Mouse (Mus musculus) spleen, adult 2 months (tissue): ENCODE results near the gene Hs3st1. TPM values are rescaled to one million over a fixed set of nuclear protein-coding genes. Genes with fewer than 3 reads are reported as not detected.

Experiments used
- DNase-seq, 2 experiments: peaks; one replicate each; pipeline versions ENCODE4 v3.0.0 to v3.0.0-alpha.2; 2012 to 2021; ENCODE audit warnings: low spot score in 2 of 2, low read depth in 1 of 2
- H3K27ac ChIP-seq: fragments of 200-500 bp; 2 replicates; pipeline ENCODE4 v1.5.1; 2012; ENCODE audit warnings: low read length, inconsistent platforms; ENCODE audit not compliant: insufficient read depth
- H3K27me3 ChIP-seq: fragments of 200-500 bp; 2 replicates; pipeline ENCODE4 v1.6.1; 2012; ENCODE audit warnings: mild to moderate bottlenecking, moderate library complexity, low read length, inconsistent platforms; ENCODE audit not compliant: control insufficient read depth, insufficient read depth
- H3K36me3 ChIP-seq: fragments of 200-500 bp; 2 replicates; pipeline ENCODE4 v1.6.1; 2012; ENCODE audit warnings: mild to moderate bottlenecking, low read length, inconsistent platforms; ENCODE audit not compliant: control insufficient read depth, insufficient read depth
- H3K4me1 ChIP-seq: fragments of 200-500 bp; 2 replicates; pipeline ENCODE4 v1.6.1; 2011; ENCODE audit warnings: inconsistent platforms; ENCODE audit not compliant: control insufficient read depth, insufficient read depth, insufficient read length
- H3K4me3 ChIP-seq: fragments of 200-500 bp; 2 replicates; pipeline ENCODE4 v1.5.1; 2011; ENCODE audit warnings: mild to moderate bottlenecking, inconsistent platforms; ENCODE audit not compliant: insufficient read depth, insufficient read length; ENCODE audit errors: extremely low read depth
- CTCF ChIP-seq: fragments of 200-500 bp; IDR thresholded peaks from 2 replicates; pipeline ENCODE4 v1.5.1; 2011; ENCODE audit warnings: mild to moderate bottlenecking, inconsistent platforms; ENCODE audit not compliant: insufficient read depth, insufficient read length, insufficient replicate concordance; ENCODE audit errors: extremely low read depth
- POLR2A ChIP-seq: fragments of 200-500 bp; IDR thresholded peaks from 2 replicates; pipeline ENCODE4 v1.6.1; 2011; ENCODE audit warnings: low read depth, low read length, inconsistent platforms
- WGBS: fragments of 180-500 bp; shearing (Covaris S2); methylation state at CpG from one replicate; pipeline ENCODE4 v1.1.7; 2018; 5-methylcytosine and 5-hydroxymethylcytosine counted together
- polyA plus RNA-seq: library from polyadenylated mRNA; depleted of rRNA; stranded (reverse); fragments of >200 nt; gene quantifications from 2 replicates; pipeline ENCODE4 v1.2.3, GENCODE M21; 2012

The Hs3st1 gene
- polyA plus RNA-seq, 1 experiment = 18.0 TPM

- no peak overlapping the region for H3K4me3 ChIP-seq
- no peak for DNase-seq
- no peaks in the 10 kb centered on the region for H3K27me3 ChIP-seq
- peaks cover 28% of the 10 kb centered on the region for H3K4me1 ChIP-seq
- TF ChIP-seq CTCF (no peak), POLR2A (no peak)
- no peaks in the 10 kb centered on the region for H3K36me3 ChIP-seq
- H3K27ac ChIP-seq = no peak overlapping the region
- WGBS = 89% methylated on average over 8 of the region's 8 CpGs
These were observed 120.8 kb downstream of the Hs3st1 start for GRCm38 (mm10) chr5:39634300-39635047.

GRCm38 (mm10) chr5:39633206-39633605 lies 122.1 kb downstream of the Hs3st1 start:
- WGBS = 56% methylated on average over 1 of the region's 1 CpGs
- TF ChIP-seq POLR2A = no peak
- Histone ChIP-seq H3K27ac (no peak overlapping the region), H3K27me3 (no peaks in the 10 kb centered on the region), H3K4me3 (no peak overlapping the region), H3K36me3 (no peaks in the 10 kb centered on the region), H3K4me1 (peaks cover 22% of the 10 kb centered on the region)
- no peak for DNase-seq

GRCm38 (mm10) chr5:39630841-39631240 lies 124.4 kb downstream of the Hs3st1 start:
- peak; percentile 55 to 61 for DNase-seq

GRCm38 (mm10) chr5:39625037-39625473 lies 130.2 kb downstream of the Hs3st1 start:
- 90% methylated on average over 8 of the region's 8 CpGs for WGBS
- Histone ChIP-seq H3K27me3 (no peaks in the 10 kb centered on the region), H3K4me3 (no peak overlapping the region), H3K36me3 (no peaks in the 10 kb centered on the region), H3K27ac (no peak overlapping the region), H3K4me1 (peaks cover 11% of the 10 kb centered on the region; the same call in 1 of the 2 replicates)
- TF ChIP-seq CTCF = no peak
- no peak for TF ChIP-seq POLR2A
- DNase-seq = no peak

More at GRCm38 (mm10) chr5:39630841-39631240, 124.4 kb downstream of the Hs3st1 start:
- H3K27me3 ChIP-seq = no peaks in the 10 kb centered on the region
- 8% methylated on average over 5 of the region's 5 CpGs for WGBS
- H3K4me3 ChIP-seq = no peak overlapping the region
- H3K4me1 ChIP-seq = peaks cover 19% of the 10 kb centered on the region
- peak overlapping the region; percentile 71; the same call in 1 of the 2 replicates for H3K27ac ChIP-seq
- TF ChIP-seq CTCF (no peak), POLR2A (no peak)
- no peaks in the 10 kb centered on the region for H3K36me3 ChIP-seq

- Histone ChIP-seq H3K36me3 (no peaks in the 10 kb centered on the region), H3K4me1 (peaks cover 8% of the 10 kb centered on the region; the same call in 1 of the 2 replicates), H3K27ac (no peak overlapping the region), H3K27me3 (no peaks in the 10 kb centered on the region), H3K4me3 (no peak overlapping the region)
- WGBS = 91% methylated on average over 4 of the region's 4 CpGs
- TF ChIP-seq CTCF (no peak), POLR2A (no peak)
- no peak for DNase-seq
These were observed 131.1 kb downstream of the Hs3st1 start for GRCm38 (mm10) chr5:39624218-39624590.

GRCm38 (mm10) chr5:39623304-39624217 lies 131.7 kb downstream of the Hs3st1 start:
- no peak for DNase-seq
- no peak overlapping the region for H3K4me3 ChIP-seq
- no peaks in the 10 kb centered on the region for H3K27me3 ChIP-seq
- 94% methylated on average over 13 of the region's 13 CpGs for WGBS
- no peak overlapping the region for H3K27ac ChIP-seq
- TF ChIP-seq POLR2A (no peak), CTCF (no peak)
- H3K4me1 ChIP-seq = peaks cover 8% of the 10 kb centered on the region; the same call in 1 of the 2 replicates
- H3K36me3 ChIP-seq = no peaks in the 10 kb centered on the region
